ENCODE assay signal across 20 mouse cellular contexts in genomic region chr11:30617571-30618097, GRCm38 (mm10). TPM values are rescaled to one million over a fixed set of nuclear protein-coding genes. Genes with fewer than 3 reads are reported as not detected.
DNase-seq lines count a peak whose midpoint lies in the region; ATAC-seq lines count a peak whose summit lies in the region.
"Had no signal": no experiment of that assay in that cellular context is flagged by ENCODE, and none has a peak within 500 bp of the region (broad histone marks: within the 10 kb centered on the region; RNA-seq: fewer than 3 reads in every experiment).

No protein-coding gene starts in this region.

- H3K27me3 ChIP-seq in midbrain, embryonic 14.5 days (ENCODE audit: control insufficient read depth, insufficient read depth, low read length), result no peaks in the 10 kb centered on the region
- no peaks in the 10 kb centered on the region for H3K27me3 ChIP-seq in midbrain, embryonic 11.5 days (ENCODE audit: control insufficient read depth, insufficient read depth, low read length)
- H3K27me3 ChIP-seq: CH12.LX; embryonic facial prominence, embryonic 15.5 days; forebrain, embryonic 12.5 days; hindbrain, embryonic 13.5 days; limb, embryonic 12.5 days; midbrain, embryonic 12.5 days had no signal

- H3K9me3 ChIP-seq in midbrain, embryonic 14.5 days (ENCODE audit: control insufficient read depth, low read length), result no peaks in the 10 kb centered on the region
- H3K9me3 ChIP-seq in midbrain, embryonic 11.5 days (ENCODE audit: control insufficient read depth, low read length), result no peaks in the 10 kb centered on the region
- H3K9me3 ChIP-seq: embryonic facial prominence, embryonic 15.5 days; forebrain, embryonic 12.5 days; hindbrain, embryonic 13.5 days; limb, embryonic 12.5 days; midbrain, embryonic 12.5 days had no signal

- no peak overlapping the region for H3K4me2 ChIP-seq in midbrain, embryonic 14.5 days (ENCODE audit: low read length)
- no peak overlapping the region for H3K4me2 ChIP-seq in midbrain, embryonic 11.5 days
- H3K4me2 ChIP-seq: embryonic facial prominence, embryonic 15.5 days; forebrain, embryonic 12.5 days; hindbrain, embryonic 13.5 days; limb, embryonic 12.5 days; midbrain, embryonic 12.5 days had no signal

- no peaks in the 10 kb centered on the region for H3K4me1 ChIP-seq in midbrain, embryonic 14.5 days (ENCODE audit: control insufficient read depth, insufficient read depth, low read length)
- H3K4me1 ChIP-seq in midbrain, embryonic 11.5 days (ENCODE audit: control insufficient read depth, insufficient read depth, low read length), result no peaks in the 10 kb centered on the region
- H3K4me1 ChIP-seq: embryonic facial prominence, embryonic 15.5 days; forebrain, embryonic 12.5 days; hindbrain, embryonic 13.5 days; limb, embryonic 12.5 days had no signal

- no peak overlapping the region for H3K27ac ChIP-seq in midbrain, embryonic 14.5 days (replicated peaks; ENCODE audit: low read depth, low read length)
- H3K27ac ChIP-seq in midbrain, embryonic 11.5 days (ENCODE audit: low read depth, low read length), result no peak overlapping the region
- H3K27ac ChIP-seq: embryonic facial prominence, embryonic 15.5 days; forebrain, embryonic 12.5 days; hindbrain, embryonic 13.5 days; limb, embryonic 12.5 days; midbrain, embryonic 12.5 days; stomach, postnatal 0 days had no signal

- whole genome bisulfite sequencing in midbrain, embryonic 14.5 days, result 38% methylated on average over 2 of the region's 2 CpGs
- 41% methylated on average over 2 of the region's 2 CpGs for WGBS in midbrain, embryonic 11.5 days

- no peak for ATAC-seq in midbrain, embryonic 14.5 days (ENCODE audit: low FRiP score, low TSS enrichment)
- no peak for ATAC-seq in midbrain, embryonic 11.5 days (ENCODE audit: low FRiP score)
- ATAC-seq in cerebellum, adult (ENCODE audit: insufficient number of reproducible peaks, low FRiP score, low TSS enrichment), result no peak
- ATAC-seq: activated CD4-positive, CD25-positive, alpha-beta regulatory T cell, adult 4 months; intestine, embryonic 16.5 days had no signal

- H3K9ac ChIP-seq in midbrain, embryonic 14.5 days (replicated peaks; ENCODE audit: low read length), result no peak overlapping the region
- H3K9ac ChIP-seq in midbrain, embryonic 11.5 days (ENCODE audit: low read length), result no peak overlapping the region
- H3K9ac ChIP-seq: embryonic facial prominence, embryonic 15.5 days; forebrain, embryonic 12.5 days; hindbrain, embryonic 13.5 days; limb, embryonic 12.5 days; midbrain, embryonic 12.5 days had no signal

- DNase-seq in adrenal gland, adult 2 months, result peak; percentile 45
- DNase-seq in adrenal gland, postnatal 4 days (ENCODE audit: low spot score in 2 of 2), result no peak
- peak; percentile 6 for DNase-seq in kidney, postnatal 10 days
- no peak for DNase-seq in kidney, postnatal 36 days
- DNase-seq in midbrain, embryonic 14.5 days, result peak; percentile 25
- no peak for DNase-seq in midbrain, embryonic 11.5 days (ENCODE audit: low spot score, missing footprints)
- DNase-seq in ovary, postnatal 36 days (ENCODE audit: low spot score), result no peak
- DNase-seq: cerebellum, postnatal 36 days; heart, adult 11 months; thymus, postnatal 14 days had no signal

- H3K4me3 ChIP-seq in midbrain, embryonic 14.5 days (replicated peaks; ENCODE audit: low read depth, low read length), result no peak overlapping the region
- no peak overlapping the region for H3K4me3 ChIP-seq in midbrain, embryonic 11.5 days (ENCODE audit: low read depth, low read length)
- H3K4me3 ChIP-seq: embryonic facial prominence, embryonic 15.5 days; forebrain, embryonic 12.5 days; hindbrain, embryonic 13.5 days; limb, embryonic 12.5 days; midbrain, embryonic 12.5 days had no signal

- no peaks in the 10 kb centered on the region for H3K36me3 ChIP-seq in midbrain, embryonic 14.5 days (ENCODE audit: control insufficient read depth, insufficient read depth, low read length)
- H3K36me3 ChIP-seq in midbrain, embryonic 11.5 days (ENCODE audit: control insufficient read depth, insufficient read depth, low read length), result no peaks in the 10 kb centered on the region
- H3K36me3 ChIP-seq: embryonic facial prominence, embryonic 15.5 days; forebrain, embryonic 12.5 days; hindbrain, embryonic 13.5 days; limb, embryonic 12.5 days; midbrain, embryonic 12.5 days had no signal

RNA-seq across cellular contexts. Expression of gene Acyp2, which starts 31.8 kb away (rescaled TPM):
- 10 to 100 TPM; 25.9 to 37.1 TPM for total RNA-seq in adrenal gland, adult 2 months (2021)
- 3.9 TPM in 2 replicates for polyA plus RNA-seq in adrenal gland, adult 2 months (2012; rRNA removed)
- total RNA-seq in adrenal gland, postnatal 4 days (2021), result 10 to 100 TPM; 17.3 to 21.0 TPM
- 17.4 and 21.8 TPM in 2 replicates for polyA plus RNA-seq in midbrain, embryonic 14.5 days (2014; fragmentation: Nextera tagmentation; extraction: Ambion mirVana)
- polyA plus RNA-seq in midbrain, embryonic 11.5 days (2014; fragmentation: Nextera tagmentation; extraction: Ambion mirVana), result 14.2 and 14.5 TPM in 2 replicates

Comparison
In these comparisons a context has a peak if more than half of its experiments do, and no peak if none do; other contexts are left out.
1. DNase-seq: peak in adrenal gland, adult 2 months (single experiment), kidney, postnatal 10 days (single experiment) and midbrain, embryonic 14.5 days (single experiment); none in adrenal gland, postnatal 4 days (0 of 2), kidney, postnatal 36 days (0 of 2), midbrain, embryonic 11.5 days (single experiment) and ovary, postnatal 36 days (single experiment).